Mouse (Mus musculus) olfactory bulb, adult 2 months (tissue): ENCODE data around the gene Ptf1a. TPM values are rescaled to one million over a fixed set of nuclear protein-coding genes. Genes with fewer than 3 reads are reported as not detected.

ENCODE experiments used
- H3K27ac ChIP-seq: fragments of 200-500 bp; 2 replicates; pipeline ENCODE4 v1.5.1; 2012; ENCODE audit warnings: low read depth, low read length; ENCODE audit not compliant: insufficient read depth
- H3K4me1 ChIP-seq: fragments of 200-500 bp; 2 replicates; pipeline ENCODE4 v1.6.1; 2012; ENCODE audit warnings: low read length; ENCODE audit not compliant: control insufficient read depth, insufficient read depth
- H3K4me3 ChIP-seq: fragments of 200-500 bp; 2 replicates; pipeline ENCODE4 v1.5.1; 2012; ENCODE audit warnings: mild to moderate bottlenecking, low read depth, low read length, moderate library complexity; ENCODE audit not compliant: insufficient read depth
- CTCF ChIP-seq: fragments of 200-500 bp; IDR thresholded peaks from 2 replicates; pipeline ENCODE4 v1.5.1; 2012; ENCODE audit warnings: low read depth, mild to moderate bottlenecking, low read length, moderate library complexity; ENCODE audit not compliant: insufficient read depth
- POLR2A ChIP-seq: fragments of 200-500 bp; IDR thresholded peaks from 2 replicates; pipeline ENCODE4 v1.6.1; 2012; ENCODE audit warnings: mild to moderate bottlenecking, low read depth, low read length, moderate library complexity; ENCODE audit not compliant: insufficient read depth
- WGBS: fragments of 180-500 bp; shearing (Covaris S2); methylation state at CpG from one replicate; pipeline ENCODE4 v1.1.7; 2018; 5-methylcytosine and 5-hydroxymethylcytosine counted together
- polyA plus RNA-seq: library from polyadenylated mRNA; stranded (reverse); fragments of >200 nt; gene quantifications from 2 replicates; pipeline ENCODE4 v1.2.4, GENCODE M21; 2012; ENCODE audit warnings: low replicate concordance; ENCODE audit not compliant: missing spikeins, insufficient read depth, insufficient read length

The Ptf1a gene
- polyA plus RNA-seq, 1 experiment: not detected

DNA sequence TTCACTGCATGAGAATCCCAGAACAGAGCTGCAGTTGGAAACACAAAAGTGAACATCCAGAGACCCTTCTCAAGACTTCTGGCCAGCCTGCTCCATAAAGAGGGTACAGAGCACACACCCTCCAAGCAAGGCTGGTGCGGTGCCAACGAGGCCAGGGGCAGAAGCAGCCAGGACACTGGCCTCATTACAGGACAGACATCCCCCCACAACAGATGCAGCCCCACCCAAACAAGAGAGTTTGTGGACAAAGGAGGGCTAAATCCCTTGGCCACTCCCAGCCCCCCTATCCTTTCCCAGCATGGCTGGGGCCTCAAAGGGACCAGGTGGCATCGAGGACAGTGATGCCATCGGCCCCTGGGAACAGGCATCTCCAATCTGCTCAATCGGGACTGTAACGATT is 22.4 kb upstream of the Ptf1a start:
- 68% methylated on average over 6 of the region's 6 CpGs for WGBS
- TF ChIP-seq POLR2A (no peak), CTCF (no peak)
- Histone ChIP-seq H3K4me1 (no peaks in the 10 kb centered on the region), H3K4me3 (no peak overlapping the region), H3K27ac (no peak overlapping the region)

DNA sequence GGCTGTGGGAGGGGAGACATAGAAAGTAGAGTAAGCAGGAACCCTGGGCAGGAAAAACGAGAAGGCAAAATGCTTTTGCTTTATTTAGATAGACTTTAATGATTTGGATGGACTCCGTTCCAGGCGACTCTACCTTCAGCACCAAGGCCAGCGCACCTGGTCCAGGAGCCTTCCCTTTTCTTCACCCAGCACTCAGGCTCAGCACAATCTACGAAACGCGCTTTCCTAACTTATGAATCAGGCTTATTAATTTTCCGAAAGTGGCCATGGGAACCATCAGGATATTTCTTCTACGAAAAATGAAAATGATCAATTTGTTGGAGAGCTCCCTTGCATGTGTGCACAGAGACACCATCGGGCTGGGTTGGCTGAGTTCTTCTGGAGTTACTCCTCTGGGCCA is 16.4 kb upstream of the Ptf1a start:
- Histone ChIP-seq H3K4me3 (no peak overlapping the region), H3K4me1 (peaks cover 4% of the 10 kb centered on the region), H3K27ac (no peak overlapping the region)
- TF ChIP-seq POLR2A (no peak), CTCF (no peak)
- 16% methylated on average over 10 of the region's 10 CpGs for WGBS

DNA sequence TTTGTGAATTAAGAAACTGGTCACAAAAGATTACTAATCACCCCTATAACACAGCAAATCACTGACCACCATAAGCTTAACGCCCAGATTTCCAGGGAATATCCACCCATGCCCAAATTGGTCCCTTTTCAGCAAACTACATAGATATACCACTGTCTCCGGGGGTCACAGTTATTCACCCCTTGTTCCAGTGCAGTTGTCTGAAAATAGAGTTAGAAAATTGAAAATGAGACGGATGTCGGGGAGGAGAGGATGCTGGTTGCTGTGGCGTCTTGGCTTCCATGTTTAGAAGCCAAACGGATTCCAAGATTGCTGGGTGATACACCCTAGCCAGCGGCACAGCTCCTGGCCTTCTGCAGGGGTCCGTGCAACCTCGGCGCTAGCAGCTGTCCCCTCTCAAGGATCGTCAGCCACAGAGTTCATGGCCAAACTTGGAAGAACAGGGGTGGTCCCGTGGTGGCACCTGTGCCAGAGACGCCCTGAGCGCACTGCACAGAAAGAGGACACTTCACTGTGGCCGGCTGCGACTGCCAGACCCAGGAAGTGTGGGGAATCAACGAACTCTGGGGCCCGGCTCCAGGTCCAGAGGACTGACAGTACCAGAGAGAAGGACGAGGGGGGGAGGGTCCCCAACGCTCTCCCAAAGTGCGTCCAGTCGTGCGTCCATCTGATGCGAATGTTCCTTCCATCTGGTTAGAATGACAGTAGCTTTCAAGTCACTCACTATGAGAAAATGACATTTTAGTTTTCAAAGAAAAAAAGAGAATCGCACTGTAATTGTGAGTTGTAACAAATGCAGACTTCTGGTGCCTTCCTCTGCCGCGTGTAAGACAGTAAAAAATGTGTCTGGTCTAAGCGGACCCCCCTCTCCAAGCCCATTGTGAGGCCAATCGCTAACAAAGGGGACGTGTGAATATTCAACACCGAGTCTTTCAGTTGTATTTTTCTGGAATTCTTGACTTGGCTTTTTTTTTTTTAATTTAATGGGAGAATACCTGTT is 15.5 kb upstream of the Ptf1a start:
- H3K27ac ChIP-seq: no peak overlapping the region
- H3K4me3 ChIP-seq: no peak overlapping the region
- no peak for TF ChIP-seq CTCF
- TF ChIP-seq POLR2A: no peak
- 4% methylated on average over 31 of the region's 31 CpGs for WGBS
- peaks cover 4% of the 10 kb centered on the region for H3K4me1 ChIP-seq

DNA sequence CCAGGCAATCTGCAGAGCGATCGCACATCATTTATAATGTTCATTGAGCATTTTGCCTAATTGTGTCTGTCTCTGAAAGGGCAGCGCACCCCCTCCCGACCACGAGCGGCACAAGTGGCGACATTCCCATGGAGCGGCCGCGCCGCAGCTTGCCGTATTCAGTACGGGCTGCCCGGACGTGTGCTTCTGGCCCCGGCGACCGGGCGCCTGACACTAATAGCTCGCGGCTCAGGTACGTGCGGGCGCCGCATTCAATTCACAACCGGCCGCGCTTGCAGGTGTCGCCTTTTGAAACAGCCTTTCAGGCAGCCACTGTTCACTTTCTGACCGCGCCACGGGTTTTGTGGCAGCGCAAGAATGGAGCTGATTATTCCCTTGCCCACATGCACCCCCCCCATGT is 14.7 kb upstream of the Ptf1a start:
- peaks cover 4% of the 10 kb centered on the region for H3K4me1 ChIP-seq
- WGBS: 2% methylated on average over 33 of the region's 33 CpGs
- no peak overlapping the region for H3K27ac ChIP-seq
- H3K4me3 ChIP-seq: no peak overlapping the region
- TF ChIP-seq POLR2A: no peak
- no peak for TF ChIP-seq CTCF

DNA sequence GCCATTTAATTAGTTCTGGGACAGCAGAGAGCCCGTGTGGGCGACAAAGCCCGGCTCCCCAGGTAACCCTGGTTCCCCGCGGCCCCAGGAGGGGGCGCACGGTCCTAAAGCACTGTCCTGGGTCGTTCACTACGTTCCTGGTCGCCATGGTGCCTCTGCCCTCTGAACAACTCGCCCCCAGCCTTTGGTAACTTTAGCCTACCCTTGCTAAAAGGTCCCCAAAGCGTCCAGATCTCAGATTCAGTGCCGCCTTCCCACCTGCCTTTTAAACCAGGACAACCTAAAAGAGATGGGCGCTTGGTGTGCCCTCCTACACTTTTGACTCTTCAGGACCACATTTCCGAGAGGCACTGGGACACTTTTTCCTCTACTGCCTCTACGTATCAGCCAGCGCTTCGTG is 14.3 kb upstream of the Ptf1a start:
- WGBS: 2% methylated on average over 18 of the region's 18 CpGs
- no peak overlapping the region for H3K4me3 ChIP-seq
- TF ChIP-seq POLR2A (no peak), CTCF (peak; percentile 22; the same call in 1 of the 2 replicates)
- H3K27ac ChIP-seq: no peak overlapping the region
- peaks cover 4% of the 10 kb centered on the region for H3K4me1 ChIP-seq

DNA sequence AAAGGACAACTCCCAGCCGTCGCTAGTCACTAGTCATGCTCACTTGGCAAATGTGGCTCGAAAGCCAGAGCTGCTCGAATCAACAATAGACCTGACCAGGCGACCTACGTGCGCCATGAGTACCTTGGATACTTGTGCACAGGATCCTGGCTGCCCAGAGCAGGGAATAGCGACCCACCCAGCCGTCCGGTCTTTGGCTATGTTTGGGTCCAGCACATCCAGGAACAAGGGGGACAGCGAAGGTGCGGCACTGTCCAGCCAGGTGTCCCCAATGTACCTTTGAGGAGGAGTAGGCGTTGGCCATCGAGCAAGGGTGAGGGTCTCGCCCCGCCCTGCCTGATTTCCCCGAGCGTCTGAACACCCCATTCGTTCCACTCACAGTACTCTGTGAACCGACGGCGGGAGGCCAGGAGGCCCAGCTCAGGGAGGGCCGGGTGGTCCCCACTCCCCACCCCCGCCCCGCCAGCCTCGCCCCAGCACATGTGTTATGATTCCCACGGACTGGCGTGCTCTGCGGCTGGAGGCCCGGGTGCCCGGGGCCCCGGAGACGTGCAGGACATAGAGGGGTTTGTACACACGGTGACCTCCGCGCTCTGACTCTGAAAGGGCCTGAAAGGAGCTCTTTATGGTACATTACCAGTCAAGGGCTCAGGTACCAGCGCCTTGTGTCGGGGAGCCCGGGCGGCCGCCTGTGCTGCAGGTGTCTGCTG is 13.7 kb upstream of the Ptf1a start:
- TF ChIP-seq POLR2A (no peak), CTCF (no peak)
- WGBS: 7% methylated on average over 41 of the region's 41 CpGs

DNA sequence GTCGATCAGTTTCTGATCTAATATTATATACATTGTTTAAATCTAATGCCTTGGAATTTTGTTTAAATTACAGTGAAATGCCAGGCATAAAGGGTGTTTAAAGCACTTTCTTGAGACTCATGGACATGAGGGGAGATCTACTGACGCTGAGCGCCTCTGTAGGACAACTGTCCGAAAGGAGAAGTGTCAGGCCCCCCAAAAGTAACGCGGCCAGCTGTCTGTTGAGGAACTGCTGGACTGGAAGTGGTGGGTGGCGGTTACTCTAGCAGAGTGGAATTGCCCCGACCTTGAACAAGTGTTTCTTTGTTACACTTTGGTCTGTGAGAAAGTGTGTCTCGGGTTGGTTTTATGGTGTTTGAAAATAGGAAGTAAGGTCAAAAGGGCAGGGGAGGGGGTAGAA is 1.1 kb upstream of the Ptf1a start:
- no peak overlapping the region for H3K27ac ChIP-seq
- TF ChIP-seq CTCF (no peak), POLR2A (no peak)
- H3K4me1 ChIP-seq: peaks cover 20% of the 10 kb centered on the region
- no peak overlapping the region for H3K4me3 ChIP-seq
- 9% methylated on average over 9 of the region's 9 CpGs for WGBS

More for the DNA sequence above, 13.7 kb upstream of the Ptf1a start:
- Histone ChIP-seq H3K4me3 (no peak overlapping the region), H3K27ac (no peak overlapping the region), H3K4me1 (peaks cover 4% of the 10 kb centered on the region)

DNA sequence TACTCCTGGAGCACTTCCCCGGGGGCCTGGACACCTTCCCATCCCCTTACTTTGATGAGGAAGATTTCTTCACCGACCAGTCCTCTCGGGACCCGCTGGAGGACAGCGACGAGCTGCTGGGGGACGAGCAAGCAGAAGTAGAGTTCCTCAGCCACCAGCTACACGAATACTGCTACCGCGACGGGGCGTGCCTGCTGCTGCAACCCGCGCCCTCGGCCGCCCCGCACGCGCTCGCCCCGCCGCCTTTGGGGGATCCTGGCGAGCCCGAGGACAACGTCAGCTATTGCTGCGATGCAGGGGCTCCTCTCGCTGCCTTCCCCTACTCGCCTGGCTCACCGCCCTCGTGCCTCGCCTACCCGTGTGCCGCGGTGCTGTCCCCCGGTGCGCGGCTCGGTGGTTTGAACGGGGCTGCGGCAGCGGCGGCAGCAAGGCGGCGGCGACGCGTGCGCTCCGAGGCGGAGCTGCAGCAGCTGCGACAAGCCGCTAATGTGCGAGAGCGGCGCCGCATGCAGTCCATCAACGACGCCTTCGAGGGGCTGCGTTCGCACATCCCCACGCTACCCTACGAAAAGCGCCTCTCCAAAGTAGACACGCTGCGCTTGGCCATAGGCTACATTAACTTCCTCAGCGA is 523 bp downstream of the Ptf1a start:
- TF ChIP-seq POLR2A (no peak), CTCF (no peak)
- peak overlapping the region; percentile 17 for H3K4me3 ChIP-seq
- WGBS: under 1% methylated on average over 67 of the region's 67 CpGs

DNA sequence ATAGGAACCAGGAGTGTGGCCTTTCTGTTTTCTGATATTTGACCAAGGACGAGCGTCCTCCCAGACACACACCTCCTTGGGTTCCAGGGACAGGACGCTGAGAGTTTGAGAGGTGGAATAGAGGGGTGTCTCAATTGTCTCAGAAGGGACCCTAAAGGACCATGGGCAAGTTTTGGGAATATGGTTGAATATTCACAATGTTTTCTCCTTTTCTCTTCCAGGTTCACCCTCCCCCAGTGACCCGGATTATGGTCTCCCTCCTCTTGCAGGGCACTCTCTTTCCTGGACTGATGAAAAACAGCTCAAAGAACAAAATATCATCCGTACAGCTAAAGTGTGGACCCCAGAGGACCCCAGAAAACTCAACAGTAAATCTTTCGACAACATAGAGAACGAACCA is 1.3 kb downstream of the Ptf1a start:
- Histone ChIP-seq H3K4me1 (peaks cover 20% of the 10 kb centered on the region), H3K27ac (no peak overlapping the region), H3K4me3 (no peak overlapping the region)
- WGBS: 7% methylated on average over 7 of the region's 7 CpGs
- TF ChIP-seq POLR2A (no peak), CTCF (no peak)

More for the DNA sequence above, 523 bp downstream of the Ptf1a start:
- Histone ChIP-seq H3K4me1 (peaks cover 20% of the 10 kb centered on the region), H3K27ac (no peak overlapping the region)
